Mouse (Mus musculus): ENCODE results near the gene Zfp646. TPM values are rescaled to one million over a fixed set of nuclear protein-coding genes. Genes with fewer than 3 reads are reported as not detected.
A peak's percentile ranks its signal among the peaks of the same experiment; 100 is the strongest.
"Not testable (repeated sequence)": the region's sequence is repeated elsewhere in the genome, so short reads cannot be mapped to it uniquely, and the experiment has no call there.

Zfp646 gene
- polyA plus RNA-seq (2016; fragmentation: Nextera tagmentation; extraction: Ambion mirVana): 8.6 and 9.1 TPM in 2 replicates

- peak within 1 kb of the TSS; percentile 97 for H3K4me3 ChIP-seq
- ATAC-seq: peak; percentile 82
- peaks cover 33% of the 10 kb centered on the region for H3K9me3 ChIP-seq (replicated peaks)
- H3K36me3 ChIP-seq: peaks cover 61% of the 10 kb centered on the region
- under 1% methylated on average over 41 of the region's 41 CpGs for WGBS (ENCODE audit: insufficient replicate concordance)
- no peaks in the 10 kb centered on the region for H3K27me3 ChIP-seq (replicated peaks)
- peak within 1 kb of the TSS; percentile 89 for H3K4me2 ChIP-seq
- H3K9ac ChIP-seq: peak within 1 kb of the TSS; percentile 98
- H3K27ac ChIP-seq: peak within 1 kb of the TSS; percentile 97
- H3K4me1 ChIP-seq: peaks cover 45% of the 10 kb centered on the region
Measured at GRCm38 (mm10) chr7:127876041-127876466, at the start of gene Zfp646. Zfp646 (plus strand) TSS chr7:127876221.

- no peaks in the 10 kb centered on the region for H3K27me3 ChIP-seq (replicated peaks)
- H3K4me2 ChIP-seq: no peak overlapping the region
- WGBS (ENCODE audit: insufficient replicate concordance): 63% methylated on average over 2 of the region's 2 CpGs
- H3K27ac ChIP-seq: no peak overlapping the region
- H3K36me3 ChIP-seq: no peaks in the 10 kb centered on the region
- peaks cover 5% of the 10 kb centered on the region for H3K4me1 ChIP-seq
- no peak overlapping the region for H3K4me3 ChIP-seq
- H3K9ac ChIP-seq: no peak overlapping the region
- H3K9me3 ChIP-seq (replicated peaks): no peaks in the 10 kb centered on the region
- no peak for ATAC-seq
Measured at GRCm38 (mm10) chr7:127835550-127835949, 40.5 kb upstream of the Zfp646 start.

GRCm38 (mm10) chr7:127837473-127837872, 38.5 kb upstream of the Zfp646 start:
- Histone ChIP-seq H3K4me1 (peaks cover 13% of the 10 kb centered on the region), H3K36me3 (no peaks in the 10 kb centered on the region), H3K9ac (no peak overlapping the region), H3K27me3 (replicated peaks) (no peaks in the 10 kb centered on the region), H3K27ac (no peak overlapping the region), H3K4me3 (no peak overlapping the region), H3K9me3 (replicated peaks) (no peaks in the 10 kb centered on the region), H3K4me2 (no peak overlapping the region)
- WGBS (ENCODE audit: insufficient replicate concordance): 81% methylated on average over 5 of the region's 5 CpGs
- ATAC-seq: no peak

- not testable (repeated sequence) for H3K9ac ChIP-seq; H3K36me3 ChIP-seq; H3K4me2 ChIP-seq; H3K27ac ChIP-seq; H3K9me3 ChIP-seq (replicated peaks); ATAC-seq; H3K4me3 ChIP-seq; H3K27me3 ChIP-seq (replicated peaks)
- H3K4me1 ChIP-seq: peaks cover 17% of the 10 kb centered on the region
- WGBS (ENCODE audit: insufficient replicate concordance): 75% methylated on average over 4 of the region's 4 CpGs
Measured at GRCm38 (mm10) chr7:127837878-127838277, 38.1 kb upstream of the Zfp646 start.

GRCm38 (mm10) chr7:127840031-127840430, 36.0 kb upstream of the Zfp646 start:
- not testable (repeated sequence) for H3K27me3 ChIP-seq (replicated peaks); H3K9ac ChIP-seq; H3K4me2 ChIP-seq; H3K9me3 ChIP-seq (replicated peaks); ATAC-seq; H3K4me3 ChIP-seq
- H3K4me1 ChIP-seq: peaks cover 17% of the 10 kb centered on the region
- 0 out of 2 replicates have a peak overlapping the region, but pooled peaks have one; percentile 90 for H3K27ac ChIP-seq
- WGBS (ENCODE audit: insufficient replicate concordance): 70% methylated on average over 2 of the region's 2 CpGs
- H3K36me3 ChIP-seq: peaks cover 17% of the 10 kb centered on the region

DNA sequence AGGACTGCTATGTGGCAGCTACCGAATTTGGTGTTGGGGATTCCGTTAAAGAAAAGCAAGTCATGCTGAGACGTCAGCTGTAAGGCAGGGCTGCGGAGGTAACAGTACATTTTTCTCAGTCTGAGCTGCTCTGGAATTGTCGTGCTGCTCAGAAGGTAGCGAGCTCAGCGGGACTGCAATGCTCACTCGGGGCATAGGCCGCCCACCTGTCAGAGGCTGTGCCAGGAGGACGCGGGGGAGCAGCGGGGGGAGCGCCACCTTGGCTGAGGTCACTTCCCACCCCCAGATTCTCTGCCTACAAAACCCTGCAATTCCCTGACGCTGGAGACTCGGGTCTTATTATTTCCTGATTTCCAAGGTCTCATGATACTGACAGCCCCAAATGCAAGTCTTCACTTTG, 35.1 kb upstream of the Zfp646 start:
- WGBS (ENCODE audit: insufficient replicate concordance): 12% methylated on average over 15 of the region's 15 CpGs
- Histone ChIP-seq H3K4me2 (peak overlapping the region; percentile 98), H3K4me1 (peaks cover 17% of the 10 kb centered on the region), H3K27ac (peak overlapping the region; percentile 90), H3K4me3 (peak overlapping the region; percentile 69), H3K9me3 (replicated peaks) (no peaks in the 10 kb centered on the region), H3K9ac (peak overlapping the region; percentile 80), H3K36me3 (peaks cover 20% of the 10 kb centered on the region), H3K27me3 (replicated peaks) (no peaks in the 10 kb centered on the region)
- ATAC-seq: peak; percentile 22; the same call in 1 of the 2 replicates

DNA sequence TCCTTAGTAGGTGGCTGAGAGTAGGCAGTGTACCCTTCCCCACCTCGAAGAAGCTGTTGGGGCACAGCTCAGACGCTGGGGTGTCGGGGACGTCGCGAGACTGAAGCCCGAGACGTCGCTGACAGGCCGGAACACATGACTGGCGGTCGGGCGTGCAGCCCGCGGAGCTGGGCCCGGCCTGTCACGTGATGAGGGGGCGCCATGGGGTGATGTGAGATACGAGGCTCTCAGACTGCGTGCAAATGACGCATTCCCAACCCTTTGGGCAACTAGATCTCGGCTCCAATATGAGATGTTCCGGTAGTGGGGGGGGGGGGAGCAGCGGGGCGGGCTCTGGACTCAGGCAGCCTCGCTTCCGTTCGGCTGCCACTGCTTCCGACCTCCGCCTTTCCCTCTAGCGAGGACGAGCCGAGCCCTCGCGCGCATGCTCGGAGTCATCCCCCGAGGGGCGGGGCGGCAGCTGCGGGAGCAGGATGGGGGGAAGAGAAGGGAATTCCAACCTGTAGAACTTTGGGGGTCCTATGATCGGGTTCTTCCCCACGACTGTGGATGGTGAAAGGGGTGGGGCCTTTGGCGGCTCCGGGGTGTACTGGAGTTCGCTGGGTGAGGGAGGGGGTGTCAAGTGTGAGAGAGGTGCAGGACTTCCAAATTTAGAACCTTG, 34.6 kb upstream of the Zfp646 start:
- Histone ChIP-seq H3K27ac (peak overlapping the region; percentile 90), H3K36me3 (peaks cover 26% of the 10 kb centered on the region), H3K27me3 (replicated peaks) (no peaks in the 10 kb centered on the region), H3K9ac (peak overlapping the region; percentile 80), H3K9me3 (replicated peaks) (no peaks in the 10 kb centered on the region), H3K4me1 (peaks cover 17% of the 10 kb centered on the region), H3K4me3 (peak overlapping the region; percentile 69), H3K4me2 (peak overlapping the region; percentile 98)
- ATAC-seq: peak; percentile 86
- under 1% methylated on average over 46 of the region's 46 CpGs for WGBS (ENCODE audit: insufficient replicate concordance)

DNA sequence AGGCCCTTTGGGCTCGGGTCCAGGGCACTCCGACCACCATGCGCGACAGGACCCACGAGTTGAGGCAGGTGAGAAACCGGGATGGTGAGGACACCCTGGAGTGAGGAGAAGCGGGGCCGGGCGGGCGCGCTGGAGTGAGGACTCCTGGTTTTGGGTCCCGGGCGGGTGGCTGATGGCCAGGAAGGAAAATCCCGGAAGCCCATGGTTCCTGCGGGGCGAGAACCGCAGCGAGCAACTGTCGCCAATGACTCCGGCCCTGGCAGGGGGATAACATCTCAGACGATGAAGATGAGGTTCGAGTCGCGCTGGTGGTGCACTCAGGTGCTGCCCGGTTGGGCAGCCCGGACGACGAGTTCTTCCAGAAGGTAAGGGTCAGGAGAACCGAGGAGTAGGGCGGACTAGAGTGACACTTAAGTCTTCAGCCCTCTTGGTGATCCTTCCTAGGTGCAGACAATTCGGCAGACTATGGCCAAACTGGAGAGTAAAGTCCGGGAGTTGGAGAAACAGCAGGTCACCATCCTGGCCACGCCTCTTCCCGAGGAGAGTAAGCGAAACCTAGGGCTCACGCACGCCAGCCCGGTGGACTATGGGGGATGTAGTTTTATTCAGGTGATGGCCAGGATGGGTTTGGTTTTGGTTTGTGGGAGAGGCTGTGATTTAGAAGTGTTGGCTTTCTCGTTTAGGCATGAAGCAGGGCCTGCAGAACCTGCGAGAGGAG, 33.9 kb upstream of the Zfp646 start:
- H3K9ac ChIP-seq: peak overlapping the region; percentile 80
- H3K27ac ChIP-seq: peak overlapping the region; percentile 90
- under 1% methylated on average over 40 of the region's 40 CpGs for WGBS (ENCODE audit: insufficient replicate concordance)
- no peaks in the 10 kb centered on the region for H3K9me3 ChIP-seq (replicated peaks)
- peak overlapping the region; percentile 98 for H3K4me2 ChIP-seq
- peaks cover 33% of the 10 kb centered on the region for H3K36me3 ChIP-seq
- H3K4me3 ChIP-seq: peak overlapping the region; percentile 69
- H3K27me3 ChIP-seq (replicated peaks): no peaks in the 10 kb centered on the region
- peaks cover 17% of the 10 kb centered on the region for H3K4me1 ChIP-seq
- ATAC-seq: peak; percentile 74

- WGBS (ENCODE audit: insufficient replicate concordance): 39% methylated on average over 6 of the region's 6 CpGs
- H3K36me3 ChIP-seq: peaks cover 24% of the 10 kb centered on the region
- ATAC-seq: peak; percentile 48; the same call in 1 of the 2 replicates
- H3K9me3 ChIP-seq (replicated peaks): no peaks in the 10 kb centered on the region
- H3K27me3 ChIP-seq (replicated peaks): no peaks in the 10 kb centered on the region
- H3K4me2 ChIP-seq: no peak overlapping the region
- H3K27ac ChIP-seq: peak overlapping the region; percentile 64
- no peak overlapping the region for H3K4me3 ChIP-seq
- no peak overlapping the region for H3K9ac ChIP-seq
- H3K4me1 ChIP-seq: peaks cover 14% of the 10 kb centered on the region
Measured at GRCm38 (mm10) chr7:127849973-127850875, 25.8 kb upstream of the Zfp646 start.

DNA sequence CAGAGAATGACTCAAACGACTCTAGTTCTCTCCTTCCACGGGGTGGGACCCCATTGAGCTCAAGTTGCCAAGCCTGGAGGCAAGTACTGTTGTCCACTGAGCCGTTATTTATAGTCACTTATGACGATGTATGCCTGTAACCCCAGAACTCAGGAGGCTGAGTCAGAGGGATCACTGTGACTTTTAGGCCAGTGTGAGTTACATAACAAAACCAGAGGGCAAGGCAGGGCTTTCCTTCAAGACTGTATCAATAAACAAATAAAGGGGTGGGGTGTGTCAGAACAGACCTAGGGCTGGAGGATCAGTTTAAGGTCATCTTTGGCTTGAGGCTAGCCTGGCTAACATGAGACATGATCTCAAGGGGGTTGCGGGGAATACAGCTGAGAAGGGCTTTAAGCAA, 25.1 kb upstream of the Zfp646 start:
- Histone ChIP-seq H3K4me3 (no peak overlapping the region), H3K4me1 (peaks cover 14% of the 10 kb centered on the region), H3K9ac (no peak overlapping the region), H3K9me3 (replicated peaks) (no peaks in the 10 kb centered on the region), H3K27me3 (replicated peaks) (no peaks in the 10 kb centered on the region), H3K36me3 (peaks cover 21% of the 10 kb centered on the region), H3K27ac (no peak overlapping the region; the same call in 1 of the 2 replicates), H3K4me2 (no peak overlapping the region)
- no peak for ATAC-seq
- 59% methylated on average over 5 of the region's 5 CpGs for WGBS (ENCODE audit: insufficient replicate concordance)

DNA sequence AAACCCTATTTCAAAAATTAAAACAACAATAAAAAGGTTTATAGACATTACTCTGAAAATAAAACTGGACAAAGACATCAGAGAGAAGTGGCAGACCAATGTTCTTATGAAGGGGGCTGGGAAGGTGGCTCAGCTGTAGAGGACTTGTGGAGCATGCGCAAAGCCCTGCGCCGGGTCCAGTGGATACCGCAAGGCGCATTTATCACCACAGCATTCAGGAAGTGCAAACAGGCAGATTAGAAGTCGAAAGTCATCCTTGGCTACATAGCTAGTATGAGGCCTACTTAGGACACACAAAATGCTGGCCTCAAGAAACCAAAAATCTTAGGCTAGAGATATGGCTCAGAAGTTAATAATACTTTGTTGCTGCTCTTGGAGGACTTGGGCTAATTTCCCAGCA, 17.8 kb upstream of the Zfp646 start:
- Histone ChIP-seq H3K4me3 (no peak overlapping the region), H3K27ac (no peak overlapping the region), H3K9ac (no peak overlapping the region), H3K36me3 (no peaks in the 10 kb centered on the region), H3K27me3 (replicated peaks) (no peaks in the 10 kb centered on the region), H3K9me3 (replicated peaks) (no peaks in the 10 kb centered on the region), H3K4me2 (no peak overlapping the region), H3K4me1 (peaks cover 15% of the 10 kb centered on the region)
- 27% methylated on average over 6 of the region's 6 CpGs for WGBS (ENCODE audit: insufficient replicate concordance)
- peak; percentile 69 for ATAC-seq

All from liver, embryonic 12.5 days (tissue).